Mouse (Mus musculus) lung, postnatal 25 days (tissue): ENCODE results near the gene 4932414N04Rik.
"Not testable (repeated sequence)": the region's sequence is repeated elsewhere in the genome, so short reads cannot be mapped to it uniquely, and the experiment has no call there.

ENCODE experiments used
- DNase-seq: peaks from one replicate; pipeline ENCODE4 v3.0.0; 2022; ENCODE audit warnings: low spot score

Gene 4932414N04Rik

DNA sequence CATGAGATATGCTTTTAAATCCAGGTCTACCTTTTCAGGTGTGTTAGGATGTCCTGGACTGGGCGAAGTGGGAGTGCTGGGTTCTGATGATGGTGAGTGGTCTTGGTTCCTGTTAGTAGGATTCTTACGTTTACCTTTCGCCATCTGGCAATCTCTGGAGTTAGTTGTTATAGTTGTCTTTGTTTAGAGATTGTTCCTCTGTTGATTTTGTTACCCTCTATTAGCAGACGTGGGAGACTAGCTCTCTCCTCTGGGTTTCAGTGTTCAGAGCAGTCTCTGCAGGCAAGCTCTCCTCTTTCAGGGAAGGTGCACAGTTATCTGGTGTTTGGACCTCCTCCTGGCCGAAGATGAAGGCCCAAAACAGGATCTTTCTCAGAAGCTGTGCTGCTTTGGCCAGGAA is at the start of gene 4932414N04Rik:
Gene 4932414N04Rik (plus strand): TSS at position 301 of the 400 bp plus-strand sequence.
- not testable (repeated sequence) for DNase-seq

DNA sequence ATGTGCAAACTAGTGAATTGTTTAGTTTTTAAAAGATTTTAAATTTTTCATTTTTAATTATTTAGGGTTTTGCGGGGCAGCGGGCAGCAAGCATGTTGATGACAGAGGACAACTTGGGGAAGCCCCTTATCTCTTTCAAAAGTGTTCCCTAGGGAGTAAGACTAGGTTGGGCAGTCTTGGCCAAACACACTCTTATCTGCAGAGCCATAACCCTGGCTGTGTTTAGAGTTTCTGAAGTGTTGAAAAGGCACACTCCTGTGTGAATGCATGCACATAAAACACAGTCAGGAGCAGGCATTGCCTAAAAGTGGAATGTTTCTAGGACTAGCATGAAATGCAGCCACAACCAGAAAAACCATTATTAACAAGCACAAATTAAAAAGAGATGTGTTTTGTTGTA is 75.9 kb downstream of the 4932414N04Rik start:
- no peak for DNase-seq

GRCm38 (mm10) chr2:68739772-68740739 is 83.8 kb downstream of the 4932414N04Rik start:
- no peak for DNase-seq

- DNase-seq: peak; percentile 1
Observed at GRCm38 (mm10) chr2:68744599-68744998, 88.3 kb downstream of the 4932414N04Rik start.

DNA sequence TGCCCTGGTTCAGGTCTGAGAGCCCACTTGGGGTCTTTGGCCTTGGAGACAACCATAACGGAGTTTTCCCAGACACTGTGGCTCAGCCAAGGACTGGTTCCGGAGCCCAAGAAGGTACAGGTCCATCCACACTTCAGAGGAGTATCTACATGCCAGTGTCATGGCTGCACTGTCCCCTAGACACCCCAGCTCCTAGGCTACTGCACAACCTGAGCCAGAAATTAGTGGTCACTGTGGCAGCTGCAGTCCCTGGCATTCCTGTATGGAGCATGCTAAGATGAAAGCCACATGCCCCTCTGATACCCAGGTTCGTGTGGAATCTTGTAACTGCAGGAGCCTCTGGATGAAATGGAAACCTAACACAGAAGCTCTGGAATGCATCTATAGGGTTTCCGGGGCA is 99.9 kb downstream of the 4932414N04Rik start:
- no peak for DNase-seq

DNA sequence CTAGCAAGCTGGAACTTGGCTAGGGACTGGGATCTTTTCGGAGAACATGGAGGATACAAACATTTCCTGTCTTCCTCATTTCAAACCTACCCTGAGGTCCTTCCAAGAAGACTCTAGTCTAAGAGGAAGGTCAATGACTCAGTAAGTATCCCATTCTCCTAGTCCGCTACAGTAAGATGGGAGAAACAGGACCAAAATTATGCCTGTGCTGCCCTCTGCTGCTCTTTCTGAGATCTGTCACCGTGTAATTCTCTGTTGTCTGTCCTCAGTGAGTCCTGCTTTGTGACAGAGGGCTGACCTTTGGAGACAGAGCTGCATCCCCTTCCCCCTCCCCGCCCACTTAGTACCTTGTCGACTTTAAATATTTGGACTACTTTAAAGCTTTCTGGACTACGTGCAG is 100.5 kb downstream of the 4932414N04Rik start:
- peak; percentile 2 for DNase-seq

DNA sequence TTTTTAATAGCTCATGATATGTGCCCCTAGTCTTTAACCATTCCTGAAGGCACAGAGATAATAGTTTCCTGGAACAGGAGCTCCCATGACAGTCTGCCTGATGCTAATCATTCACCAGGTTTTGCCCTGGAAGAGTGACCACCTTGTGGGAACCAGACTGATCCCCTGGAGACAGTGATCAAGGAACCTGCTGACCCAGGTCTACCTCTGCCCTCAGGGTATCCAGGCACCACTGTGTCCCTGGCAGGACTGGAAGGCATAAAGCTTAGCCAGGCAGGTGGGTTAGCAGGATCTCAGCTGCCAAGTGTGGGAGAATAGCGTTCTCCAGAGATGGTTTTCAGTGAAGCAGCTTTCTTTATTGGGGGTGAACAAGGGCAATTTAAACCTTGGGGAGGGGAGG is 109.1 kb downstream of the 4932414N04Rik start:
- DNase-seq: no peak

GRCm38 (mm10) chr2:68767186-68767890 is 111.1 kb downstream of the 4932414N04Rik start:
- DNase-seq: no peak

GRCm38 (mm10) chr2:68782268-68783132 is 126.2 kb downstream of the 4932414N04Rik start:
- DNase-seq: no peak

DNA sequence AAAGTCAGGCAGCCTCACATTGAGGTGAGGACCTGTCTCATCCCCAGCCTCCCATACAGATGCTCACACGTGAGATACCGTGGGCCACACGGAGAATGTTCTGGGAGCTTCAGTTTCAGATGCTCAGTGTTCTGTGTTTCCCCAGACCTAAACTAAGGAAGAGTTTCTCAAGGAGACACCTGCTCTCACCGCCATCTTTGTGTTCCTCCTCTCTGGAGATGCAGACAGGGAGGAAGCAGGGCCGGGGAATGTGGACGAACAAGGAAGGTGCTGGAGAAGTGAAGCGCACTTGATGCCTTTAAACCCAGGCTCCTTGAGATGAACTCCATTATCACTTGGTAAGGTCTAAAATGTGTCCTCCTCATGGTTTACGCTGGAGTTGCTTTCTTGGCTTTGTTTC is 127.4 kb downstream of the 4932414N04Rik start:
- DNase-seq: not testable (repeated sequence)

DNA sequence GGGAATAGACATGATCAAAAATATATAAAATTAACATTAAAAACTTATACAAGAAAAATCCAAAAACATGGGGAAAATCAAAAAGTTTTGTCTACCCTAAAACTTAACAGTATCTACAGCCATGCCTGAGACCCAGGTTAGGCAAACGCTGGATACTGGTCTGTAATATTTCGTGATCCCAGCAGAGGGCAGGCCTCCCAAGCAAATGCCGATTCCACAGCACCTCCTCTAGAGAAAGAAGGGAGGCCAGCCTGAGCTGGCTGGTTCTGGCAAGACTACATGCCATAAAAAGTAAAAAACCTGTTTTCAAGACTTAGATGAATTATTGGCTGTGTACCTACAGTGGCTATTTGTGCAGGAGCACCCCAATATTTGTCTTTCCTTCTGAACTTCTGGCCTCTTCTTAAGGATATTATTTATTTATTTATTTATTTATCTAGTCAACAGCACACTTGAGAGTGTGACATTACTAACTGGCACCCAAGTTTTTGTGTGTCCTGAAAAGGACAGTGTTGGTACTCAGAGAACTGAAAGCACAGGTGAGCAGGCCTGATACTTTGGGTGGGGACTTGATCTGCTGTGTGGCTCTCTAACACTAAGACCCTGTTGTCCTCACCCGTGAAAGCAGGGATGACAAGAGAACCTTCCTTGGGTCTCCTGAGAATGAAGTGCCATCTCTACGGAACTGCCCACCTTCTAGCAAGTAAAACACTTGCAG is 128.6 kb downstream of the 4932414N04Rik start:
- DNase-seq: peak; percentile 82

- DNase-seq: no peak
Observed at GRCm38 (mm10) chr2:68787161-68787675, 130.9 kb downstream of the 4932414N04Rik start.

DNA sequence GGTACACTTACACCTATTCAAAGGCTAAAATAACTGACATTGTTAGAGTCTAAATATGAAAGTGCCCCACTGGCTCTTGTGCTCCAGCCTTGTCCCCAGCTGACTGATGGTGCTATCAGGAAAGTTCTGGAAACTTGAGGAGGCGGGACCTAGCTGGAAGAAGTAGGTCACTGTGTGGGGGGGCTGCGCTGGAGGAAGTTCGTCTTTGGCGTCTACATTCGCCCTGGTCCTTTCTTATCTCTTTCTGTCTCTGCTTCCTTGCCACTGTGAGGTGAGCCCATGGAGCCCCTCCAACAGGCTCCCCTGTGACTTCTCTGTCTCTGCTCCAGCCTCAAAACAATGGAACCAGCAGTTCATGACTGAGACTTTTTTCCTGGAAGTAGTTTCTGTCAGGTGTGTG is 136.0 kb downstream of the 4932414N04Rik start:
- no peak for DNase-seq

DNA sequence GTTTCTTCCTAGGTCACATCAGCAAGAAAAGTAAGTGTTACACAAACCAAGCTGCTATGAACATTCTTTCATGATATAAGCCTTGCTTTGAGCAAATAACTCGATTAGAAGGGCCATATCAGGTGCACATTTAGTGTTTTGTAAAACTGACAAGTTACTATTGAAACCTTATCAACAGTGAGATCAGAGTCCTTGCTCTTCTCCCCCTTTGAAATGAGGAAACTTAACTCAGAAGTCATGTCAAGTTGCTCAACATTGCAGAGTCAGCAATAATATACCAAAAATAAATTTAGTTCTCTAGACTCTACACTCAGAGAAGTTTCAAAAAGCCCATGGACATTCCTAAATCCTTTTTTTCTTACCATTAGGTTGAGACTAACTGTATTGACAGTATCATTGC is 137.2 kb downstream of the 4932414N04Rik start:
- no peak for DNase-seq

DNA sequence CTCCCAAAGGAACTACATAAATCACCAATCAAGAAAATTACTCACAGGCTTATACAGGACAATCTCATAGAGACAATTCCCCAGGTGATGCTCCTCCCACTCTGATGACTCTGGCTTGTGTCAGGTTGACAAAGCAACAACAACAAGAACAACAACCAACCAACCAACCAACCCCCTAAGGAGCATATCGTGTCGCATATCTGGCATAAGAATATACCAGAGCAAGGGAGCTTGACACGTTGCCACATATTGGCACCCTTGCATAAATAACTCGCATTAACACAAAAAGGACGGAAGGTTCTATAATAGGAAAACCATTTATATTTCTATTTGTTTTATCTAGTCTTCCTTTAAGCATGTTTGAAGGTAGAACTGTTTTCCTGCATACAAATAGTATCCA is 137.9 kb downstream of the 4932414N04Rik start:
- no peak for DNase-seq

GRCm38 (mm10) chr2:68794616-68795015 is 138.3 kb downstream of the 4932414N04Rik start:
- no peak for DNase-seq

- DNase-seq: peak; percentile 72
Observed at GRCm38 (mm10) chr2:68796011-68796775, 139.9 kb downstream of the 4932414N04Rik start.

- DNase-seq: no peak
Observed at GRCm38 (mm10) chr2:68797106-68797505, 140.8 kb downstream of the 4932414N04Rik start.
